Mouse (Mus musculus): Measurements from ENCODE around the gene Dusp27. TPM values are rescaled to one million over a fixed set of nuclear protein-coding genes. Genes with fewer than 3 reads are reported as not detected.
A peak's percentile ranks its signal among the peaks of the same experiment; 100 is the strongest.

The Dusp27 gene
- polyA plus RNA-seq, 1 experiment from 2014 or later, result 0.98 TPM

DNA sequence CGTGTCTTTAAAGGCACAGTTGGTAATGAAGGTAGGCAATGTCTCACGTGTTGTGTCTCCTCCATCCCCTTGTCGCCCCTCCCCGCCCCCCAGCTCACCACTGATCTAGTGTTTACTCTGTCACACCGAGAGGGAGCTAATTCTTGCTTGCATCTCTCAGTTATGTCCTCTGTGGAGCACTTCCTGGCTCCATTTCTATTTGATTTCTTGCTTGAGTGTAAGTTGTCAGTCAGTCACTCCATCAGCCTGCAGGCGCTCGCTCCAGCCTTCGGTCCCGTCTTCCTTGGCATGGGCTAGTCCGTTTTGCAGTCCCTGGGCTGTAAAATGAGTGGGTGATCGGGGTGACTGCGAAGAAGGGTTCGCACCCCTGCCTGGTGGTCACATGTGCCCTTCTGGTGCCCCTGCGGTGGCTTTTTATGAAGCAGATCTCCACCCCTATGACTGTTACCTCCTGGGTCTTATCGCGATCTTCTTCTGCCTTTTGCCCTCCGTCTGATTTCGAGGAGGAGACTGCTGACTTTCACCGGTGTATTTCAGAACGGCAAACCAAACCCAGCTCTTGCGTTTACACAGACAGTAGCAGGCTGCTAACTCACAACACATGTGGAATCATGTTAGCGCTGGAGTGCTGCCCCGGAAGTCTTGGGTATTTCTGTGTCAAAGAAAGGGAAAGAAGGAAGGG lies 79.4 kb downstream of the Dusp27 start:
- H3K4me2 ChIP-seq (replicated peaks), result peak overlapping the region; percentile 96
- H3K9ac ChIP-seq (replicated peaks), result peak overlapping the region; percentile 46
- 0 out of 2 replicates have a peak overlapping the region, but pooled peaks have one; percentile 9 for H3K27ac ChIP-seq (replicated peaks)
- H3K36me3 ChIP-seq, result no peaks in the 10 kb centered on the region
- peaks cover 27% of the 10 kb centered on the region for H3K4me1 ChIP-seq
- H3K9me3 ChIP-seq, result no peaks in the 10 kb centered on the region
- peaks cover 11% of the 10 kb centered on the region for H3K27me3 ChIP-seq
- H3K4me3 ChIP-seq, result peak overlapping the region; percentile 45
- peak; percentile 41; the same call in 1 of the 2 replicates for ATAC-seq (replicated peaks)
- WGBS, result under 1% methylated on average over 23 of the region's 23 CpGs

Other genes starting within 250 kb of the Dusp27 start
- gene Pou2f1, start 125.2 kb downstream of the Dusp27 start, polyA plus RNA-seq (2015; fragmentation: Nextera tagmentation; extraction: Ambion mirVana), result 21.9 and 22.8 TPM in 2 replicates
- not detected in 2 replicates for gene Gpa33, start 2.3 kb upstream of the Dusp27 start, polyA plus RNA-seq (2015; fragmentation: Nextera tagmentation; extraction: Ambion mirVana)
- 0.11 TPM in 1 of 2 replicates, not detected in the other for gene Mael, start 110.8 kb upstream of the Dusp27 start, polyA plus RNA-seq (2015; fragmentation: Nextera tagmentation; extraction: Ambion mirVana)
- 3.5 TPM in 2 replicates for gene Ildr2, start 126.2 kb upstream of the Dusp27 start, polyA plus RNA-seq (2015; fragmentation: Nextera tagmentation; extraction: Ambion mirVana)

Measured in forebrain, embryonic 15.5 days (tissue).